ENCODE assay signal across 11 mouse cellular contexts in the genomic region with DNA sequence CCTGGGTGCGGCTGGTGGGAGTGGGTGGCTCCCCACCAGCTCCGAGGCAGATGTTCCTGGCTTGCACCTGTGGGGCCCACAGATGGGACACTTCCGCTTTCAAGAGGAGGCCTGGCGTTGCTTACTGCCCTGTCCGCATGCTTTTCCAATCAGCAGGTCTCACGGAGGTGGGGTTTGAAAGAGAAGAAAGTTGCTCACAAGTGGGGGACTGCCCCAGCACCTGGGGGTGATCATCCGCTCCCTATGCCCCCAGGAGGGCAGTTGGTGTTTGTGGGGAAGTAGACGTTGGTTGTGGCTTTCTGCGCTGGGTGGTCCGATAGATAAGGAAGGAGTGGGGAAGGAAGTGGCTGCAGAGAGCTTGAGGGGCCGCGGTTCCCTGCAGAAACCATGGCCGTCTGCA. TPM values are rescaled to one million over a fixed set of nuclear protein-coding genes. Genes with fewer than 3 reads are reported as not detected.
A peak's percentile ranks its signal among the peaks of the same experiment; 100 is the strongest.
DNase-seq lines count a peak whose midpoint lies in the region; ATAC-seq lines count a peak whose summit lies in the region.
"Had no signal": no experiment of that assay in that cellular context is flagged by ENCODE, and none has a peak within 500 bp of the region (broad histone marks: within the 10 kb centered on the region; RNA-seq: fewer than 3 reads in every experiment).

No protein-coding gene starts in this region.

- H3K4me1 ChIP-seq in heart, embryonic 10.5 days, result peaks cover 55% of the 10 kb centered on the region
- peaks cover 100% of the 10 kb centered on the region for H3K4me1 ChIP-seq in megakaryocyte, embryonic 14.5 days

- peak; percentile 53 for ATAC-seq in common myeloid progenitor, adult 5-6 weeks (replicated peaks; ENCODE audit: low read depth, poor library complexity, severe bottlenecking)
- no peak for ATAC-seq in inflammation-experienced regulatory T-cells, adult 6 months

- H3K27me3 ChIP-seq in heart, embryonic 10.5 days (ENCODE audit: insufficient read depth, poor library complexity, severe bottlenecking), result peaks cover 9% of the 10 kb centered on the region
- peaks cover 6% of the 10 kb centered on the region for H3K27me3 ChIP-seq in megakaryocyte, embryonic 14.5 days (replicated peaks)

- H3K36me3 ChIP-seq in heart, embryonic 10.5 days, result no peaks in the 10 kb centered on the region
- H3K36me3 ChIP-seq in megakaryocyte, embryonic 14.5 days (replicated peaks; ENCODE audit: low read length), result peaks cover 25% of the 10 kb centered on the region
- H3K36me3 ChIP-seq: hindbrain, embryonic 13.5 days had no signal

- peak overlapping the region; percentile 30 for H3K4me3 ChIP-seq in heart, embryonic 10.5 days
- H3K4me3 ChIP-seq in megakaryocyte, embryonic 14.5 days (replicated peaks), result peak overlapping the region; percentile 84
- H3K4me3 ChIP-seq: hindbrain, embryonic 13.5 days had no signal

- no peak for DNase-seq in heart, embryonic 10.5 days (ENCODE audit: low spot score)
- no peak for DNase-seq in heart, postnatal 4 days
- peak; percentile 64 to 69 for DNase-seq in thymus, adult 18-20 months
- no peak for DNase-seq in ovary, adult 18-20 months (ENCODE audit: low spot score)
- DNase-seq in frontal cortex, postnatal 36 days (ENCODE audit: low spot score in 2 of 2), result no peak
- DNase-seq: kidney, postnatal 10 days; lung, postnatal 10 days had no signal

- WGBS in heart, embryonic 10.5 days, result 32% methylated on average over 13 of the region's 13 CpGs

- H3K27ac ChIP-seq in heart, embryonic 10.5 days, result peak overlapping the region; percentile 80
- H3K27ac ChIP-seq: hindbrain, embryonic 13.5 days had no signal

- no peaks in the 10 kb centered on the region for H3K9me3 ChIP-seq in heart, embryonic 10.5 days
- H3K9me3 ChIP-seq in megakaryocyte, embryonic 14.5 days, result no peaks in the 10 kb centered on the region
- H3K9me3 ChIP-seq: hindbrain, embryonic 13.5 days had no signal

RNA-seq across cellular contexts. Expression of a gene that starts 1.7 kb away (rescaled TPM):
- polyA plus RNA-seq in heart, embryonic 10.5 days (2016; fragmentation: Nextera tagmentation; extraction: Ambion mirVana), result 3.8 and 5.5 TPM in 2 replicates
- total RNA-seq in heart, postnatal 4 days (2021), result 10 to 100 TPM; 17.3 to 19.3 TPM
- total RNA-seq in common myeloid progenitor, adult 5-6 weeks (2017), result 9.0 and 28.2 TPM in 2 replicates
- 54.9 and 189 TPM in 2 replicates for polyA plus RNA-seq in megakaryocyte, embryonic 14.5 days (2012; ENCODE audit: insufficient read depth, low replicate concordance)
- under 1 TPM; 0.31 to 0.54 (median 0.52) TPM for polyA plus RNA-seq in inflammation-experienced regulatory T-cells, adult 6 months (2017; shearing (Covaris generic))

Comparison
In these comparisons a context has a peak if more than half of its experiments do, and no peak if none do; other contexts are left out.
1. DNase-seq: peak in thymus, adult 18-20 months (2 of 2); none in heart, embryonic 10.5 days (single experiment), heart, postnatal 4 days (single experiment), ovary, adult 18-20 months (single experiment) and frontal cortex, postnatal 36 days (0 of 2).